Mouse (Mus musculus) adrenal gland, adult 18-20 months (tissue): Measurements from ENCODE around the gene R3hdm1. TPM values are rescaled to one million over a fixed set of nuclear protein-coding genes. Genes with fewer than 3 reads are reported as not detected.
A peak's percentile ranks its signal among the peaks of the same experiment; 100 is the strongest.

Experiments used
- DNase-seq, 2 experiments: peaks; one replicate each; pipeline ENCODE4 v3.0.0; 2021 to 2022; ENCODE audit warnings: low spot score in 2 of 2
- long read RNA-seq, 2 experiments: library from polyadenylated mRNA; stranded (forward); transcript quantifications; one replicate each; pipeline ENCODE4 v2.0.0; 2021
- total RNA-seq, 2 experiments: library from RNA; stranded (reverse); gene quantifications; 1 replicate in 1 of 2; 2 replicates in 1 of 2; pipeline ENCODE4 v1.2.3; 2021

Gene R3hdm1
- total RNA-seq, result 10 to 100 TPM; 61.4 to 68.2 TPM
- long read RNA-seq, experiment 1, partial matches to known transcripts, result 6 of 11 reads
- long read RNA-seq, experiment 1, other reads (novel, unspliced or antisense), result 5 of 11 reads
- long read RNA-seq, experiment 2, full-length matches to known transcripts, result 5 of 11 reads
- long read RNA-seq, experiment 2, partial matches to known transcripts, result 2 of 11 reads
- long read RNA-seq, experiment 2, other reads (novel, unspliced or antisense), result 4 of 11 reads

DNA sequence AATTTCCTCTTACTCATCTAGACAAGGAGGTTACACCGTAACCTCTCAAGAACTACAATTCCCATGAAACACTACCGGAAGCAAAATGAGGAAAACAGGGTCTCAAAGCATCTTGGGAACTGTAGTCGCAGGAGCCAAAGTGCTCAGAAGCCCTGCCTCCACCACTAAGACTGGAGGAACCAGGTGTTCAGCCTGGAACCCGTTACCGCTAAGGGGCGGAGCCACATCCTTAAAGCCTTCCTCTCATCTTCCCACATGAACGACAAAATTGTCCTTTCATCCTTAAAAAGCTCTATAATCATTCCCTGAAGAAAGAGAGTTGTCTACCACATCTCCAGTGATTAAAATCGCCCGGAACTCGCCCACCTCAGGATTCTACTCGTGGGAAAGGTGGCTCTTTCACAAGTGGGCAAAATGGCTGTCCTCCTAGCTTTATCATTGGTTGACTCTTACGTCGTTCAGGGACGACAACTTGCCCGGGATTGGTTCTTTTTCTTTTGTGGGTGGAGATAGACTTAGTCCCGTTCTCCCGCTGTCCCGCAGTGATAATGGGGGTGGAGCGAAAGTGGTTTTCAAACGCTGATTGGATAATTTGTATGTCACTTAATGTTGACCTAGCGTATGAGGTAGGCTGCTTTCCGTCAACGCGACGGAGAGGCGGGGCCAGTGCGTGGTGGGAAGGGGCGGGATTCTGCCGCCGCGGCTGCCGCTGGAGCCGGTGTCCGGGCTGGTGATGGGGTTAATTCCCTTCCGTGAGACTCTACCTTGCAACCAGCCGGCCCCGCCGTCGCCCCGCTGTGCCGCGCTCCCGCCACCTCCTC, at the start of gene R3hdm1, which contains the start of gene Zranb3:
R3hdm1 (plus strand) TSS at position 661 of the 821 bp plus-strand sequence.
Zranb3 (minus strand) TSS at position 407 of the 821 bp plus-strand sequence.
- DNase-seq, result peak; percentile 88 to 91

DNA sequence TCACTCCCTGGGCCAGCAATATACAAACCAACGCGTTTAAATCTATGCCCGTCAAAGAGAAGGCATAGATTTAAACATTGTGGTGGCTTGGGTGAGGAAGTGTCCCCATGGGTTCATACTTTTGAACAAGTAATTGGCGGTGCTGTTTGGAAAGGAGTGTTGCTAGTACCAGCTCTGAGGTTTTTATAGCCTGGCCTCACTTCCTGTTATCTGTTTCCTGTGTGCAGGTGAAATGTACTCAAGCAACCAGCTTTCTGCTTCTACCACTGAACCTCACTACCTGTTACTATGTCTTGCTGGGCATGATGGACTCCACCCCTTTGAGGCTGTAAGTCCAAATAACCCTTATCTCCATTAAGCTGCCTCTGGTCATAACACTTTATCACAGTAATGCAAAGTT, 45.8 kb upstream of the R3hdm1 start:
- DNase-seq, result no peak

DNA sequence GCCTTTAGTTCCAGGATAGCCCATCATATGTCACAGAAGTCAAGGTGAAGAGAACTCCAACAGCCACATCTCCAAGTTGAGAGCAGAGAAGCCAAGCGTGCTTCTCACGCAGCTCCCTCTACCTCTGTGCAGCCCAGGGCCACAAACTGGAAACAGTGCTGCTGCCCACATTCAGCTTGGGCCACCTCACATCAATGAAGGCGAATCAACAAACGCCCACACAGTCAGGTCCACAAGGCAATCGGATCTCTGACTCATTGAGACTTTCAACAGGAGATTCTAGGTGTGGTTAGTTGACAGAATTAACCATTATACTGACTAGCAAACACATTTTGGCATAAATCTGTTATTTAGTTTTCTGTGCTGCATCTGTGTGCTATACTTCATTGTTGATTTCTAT, 44.5 kb upstream of the R3hdm1 start:
- no peak for DNase-seq

DNA sequence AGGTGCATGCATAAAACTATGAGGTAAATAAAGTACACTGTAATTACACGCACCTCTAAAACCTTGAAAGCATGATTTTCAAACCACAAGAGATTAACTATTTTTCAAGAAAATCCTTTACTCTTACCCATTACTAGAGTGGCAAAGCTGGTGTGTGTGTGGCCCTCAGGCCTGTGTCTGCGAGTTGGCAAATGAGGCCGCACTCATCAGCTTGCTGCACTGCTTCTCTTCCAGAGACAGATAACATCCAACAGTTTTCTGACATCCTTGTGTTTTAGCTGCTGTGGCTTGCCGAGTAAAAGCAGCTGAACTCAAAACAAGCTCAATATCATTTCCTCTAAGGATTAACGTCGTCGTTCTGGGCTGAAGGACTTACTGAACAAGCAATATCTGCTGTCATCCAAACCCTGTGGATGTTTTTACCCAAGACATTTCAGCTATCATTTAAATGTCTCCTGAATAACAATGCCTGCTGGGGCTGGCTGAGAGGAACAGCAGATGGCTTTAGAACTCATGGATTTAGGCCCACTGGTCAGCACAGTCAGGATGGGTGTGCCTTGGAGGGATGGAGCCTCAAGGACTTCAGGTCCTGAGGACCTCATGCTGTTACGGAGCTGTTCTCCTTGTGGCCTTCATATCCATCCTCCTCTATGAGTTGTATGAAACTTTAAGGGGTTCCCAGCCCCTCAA, 42.3 kb upstream of the R3hdm1 start:
- DNase-seq, result no peak

DNA sequence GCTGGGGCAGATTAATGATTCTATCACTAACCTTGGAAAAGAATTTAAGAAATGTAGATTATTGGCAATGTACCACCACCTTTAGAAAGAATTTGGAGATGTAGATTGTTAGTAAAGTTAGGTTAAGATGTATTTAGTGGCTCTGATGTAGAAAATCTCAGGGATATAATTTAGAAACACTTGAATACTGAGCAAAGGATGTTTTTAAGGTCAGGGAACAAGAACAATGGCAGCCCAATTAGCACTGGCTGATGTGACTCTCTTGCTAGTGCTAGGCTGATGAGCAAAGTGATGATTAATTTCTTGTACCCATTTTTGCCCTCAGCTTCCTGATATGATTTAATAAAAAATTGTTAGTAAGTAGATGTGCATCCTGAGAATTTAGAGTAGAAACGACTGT, 41.7 kb upstream of the R3hdm1 start:
- DNase-seq, result no peak

DNA sequence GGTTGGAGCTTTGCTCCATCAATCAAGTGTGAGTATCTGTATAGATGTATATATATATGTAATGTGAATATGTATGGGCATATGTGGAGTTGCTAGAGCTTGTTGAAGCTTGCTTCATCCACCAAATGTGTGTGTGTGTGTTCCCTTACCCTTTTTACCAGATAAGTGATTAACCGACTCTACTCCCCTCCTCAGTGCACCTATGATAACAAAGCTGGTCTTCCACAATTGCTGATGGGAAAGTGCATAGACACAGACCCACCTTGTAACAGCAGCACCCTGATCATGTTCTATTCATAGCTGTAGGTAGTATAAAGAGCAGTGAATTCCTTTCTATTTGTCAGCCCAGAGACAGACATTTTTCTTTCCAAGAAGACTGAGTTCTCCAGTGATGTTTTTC, 40.9 kb upstream of the R3hdm1 start:
- no peak for DNase-seq

DNA sequence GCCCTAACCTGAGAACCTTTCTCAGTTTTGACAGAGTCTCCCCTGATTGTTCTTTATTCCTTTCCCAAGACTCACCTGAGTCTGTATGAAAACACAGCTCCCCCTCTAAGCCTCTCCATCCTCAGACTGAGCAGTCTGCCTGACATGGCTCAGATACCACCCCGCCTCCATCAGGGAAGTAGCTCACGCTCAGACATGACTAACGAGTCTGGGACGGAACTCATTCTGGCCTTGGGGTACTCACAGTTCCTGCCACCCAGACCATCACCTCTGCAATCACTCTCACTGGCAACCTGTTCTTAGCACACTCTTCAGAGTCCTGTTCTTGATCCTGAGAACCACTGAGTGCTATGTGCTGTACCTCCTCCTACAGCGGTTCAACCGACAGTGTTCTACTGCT, 38.4 kb upstream of the R3hdm1 start:
- no peak for DNase-seq

DNA sequence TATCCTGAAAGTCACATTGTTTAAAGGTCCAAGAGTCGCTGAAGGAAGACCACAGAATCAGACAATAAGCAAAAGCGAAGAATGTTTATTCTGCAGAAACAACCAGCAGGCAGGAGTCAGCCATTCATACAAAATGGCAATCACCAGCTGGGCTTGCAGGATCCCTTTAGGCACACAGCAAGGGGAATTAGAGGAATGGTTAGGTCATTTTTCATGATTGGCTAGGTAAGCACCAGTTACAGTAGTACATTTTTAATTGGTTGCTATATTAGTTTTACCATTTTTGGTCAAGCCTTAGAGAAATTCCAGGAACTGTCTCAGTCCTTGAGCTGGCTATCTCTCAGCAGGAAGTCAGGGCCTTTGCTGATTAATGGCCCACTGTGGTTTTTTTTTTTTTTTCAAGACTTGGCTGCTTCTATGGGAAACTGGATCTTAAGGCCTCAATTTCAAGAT, 34.1 kb upstream of the R3hdm1 start:
- DNase-seq, result no peak

DNA sequence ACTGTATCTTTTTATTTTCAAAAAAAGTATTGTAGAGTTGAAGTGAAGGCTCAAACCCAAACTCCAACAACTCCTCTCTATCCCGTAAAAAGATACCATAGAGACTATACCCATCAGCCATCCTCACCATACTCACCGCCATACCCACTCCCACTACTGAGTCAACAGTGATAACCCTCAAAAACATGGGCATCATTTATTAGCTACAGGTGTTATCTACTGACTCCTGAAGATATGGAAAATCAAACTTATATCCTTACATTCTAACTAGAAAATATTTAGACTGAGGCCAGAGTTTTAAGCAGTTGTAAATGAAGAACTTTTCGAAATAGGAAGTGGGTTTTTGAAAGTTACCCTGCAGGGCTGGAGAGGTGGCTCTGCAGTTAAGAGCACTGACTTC, 33.1 kb upstream of the R3hdm1 start:
- DNase-seq, result no peak

DNA sequence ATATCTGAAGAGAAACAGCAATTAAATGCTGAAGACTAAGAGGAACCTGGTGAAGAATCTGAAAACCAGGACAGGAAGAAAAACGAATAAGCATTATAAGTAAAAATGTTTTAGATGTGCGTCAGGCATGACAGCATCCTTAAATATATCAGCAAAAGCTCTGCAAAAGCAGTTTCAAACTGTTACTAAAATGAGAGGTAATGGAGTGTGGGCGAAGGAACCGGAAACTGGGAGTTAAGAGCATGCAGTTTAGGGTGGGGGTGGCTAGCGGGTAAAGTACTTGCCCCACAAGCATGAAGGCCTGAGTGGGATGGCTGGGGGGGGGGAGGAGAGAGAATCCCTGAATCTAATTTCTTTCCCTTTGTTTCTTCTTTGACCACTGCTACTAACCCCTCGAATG, 30.1 kb upstream of the R3hdm1 start:
- no peak for DNase-seq

DNA sequence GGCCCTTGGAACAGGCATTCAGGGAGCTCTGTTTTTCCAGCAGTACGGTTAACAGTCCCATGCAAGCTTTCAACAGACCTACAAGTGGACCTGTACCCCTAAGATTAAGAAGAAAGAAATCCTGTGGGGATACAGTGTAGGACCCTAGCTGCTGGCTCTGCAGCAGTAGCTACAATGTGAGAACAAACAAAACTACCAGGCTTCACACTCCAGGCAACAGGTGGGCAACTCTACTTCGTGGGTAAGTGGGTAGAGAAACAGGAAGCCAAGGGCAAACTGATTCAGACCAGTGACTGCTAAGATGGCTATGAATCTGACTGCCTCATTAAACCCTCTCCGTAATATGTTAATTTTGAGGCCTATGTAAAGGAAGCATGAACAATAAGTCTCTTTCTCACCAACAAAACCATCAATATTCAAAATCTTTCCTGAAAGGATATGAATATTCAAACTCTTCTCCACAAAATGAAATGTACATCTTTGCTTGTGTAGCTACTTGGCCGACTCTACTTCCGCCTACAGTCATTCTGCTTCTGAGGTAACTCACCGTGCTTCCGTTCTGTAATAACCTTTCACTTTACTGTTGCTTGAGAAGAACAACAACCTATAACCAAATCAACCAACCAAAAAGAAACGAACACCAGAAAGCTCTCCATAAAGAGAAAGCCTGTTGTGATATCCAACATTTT, 26.2 kb upstream of the R3hdm1 start:
- DNase-seq, result no peak

DNA sequence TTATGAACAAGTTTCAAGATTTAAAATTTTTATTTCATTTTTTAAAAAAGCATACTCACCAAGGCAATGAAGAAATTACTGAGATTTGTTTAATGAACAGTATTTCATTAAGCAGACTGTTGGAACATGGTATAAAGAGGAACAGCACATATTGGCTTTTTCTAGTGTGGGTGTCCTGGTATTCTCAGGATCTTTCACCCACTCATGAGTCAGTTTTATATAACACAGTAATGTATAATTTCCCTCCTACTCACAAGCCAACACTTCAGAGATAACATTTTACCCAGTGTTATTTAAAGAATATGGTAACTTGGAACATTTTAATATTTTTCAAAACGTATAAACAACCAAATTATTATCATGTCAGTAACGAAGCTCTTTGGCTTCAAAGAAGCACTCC, 25.3 kb upstream of the R3hdm1 start:
- no peak for DNase-seq

DNA sequence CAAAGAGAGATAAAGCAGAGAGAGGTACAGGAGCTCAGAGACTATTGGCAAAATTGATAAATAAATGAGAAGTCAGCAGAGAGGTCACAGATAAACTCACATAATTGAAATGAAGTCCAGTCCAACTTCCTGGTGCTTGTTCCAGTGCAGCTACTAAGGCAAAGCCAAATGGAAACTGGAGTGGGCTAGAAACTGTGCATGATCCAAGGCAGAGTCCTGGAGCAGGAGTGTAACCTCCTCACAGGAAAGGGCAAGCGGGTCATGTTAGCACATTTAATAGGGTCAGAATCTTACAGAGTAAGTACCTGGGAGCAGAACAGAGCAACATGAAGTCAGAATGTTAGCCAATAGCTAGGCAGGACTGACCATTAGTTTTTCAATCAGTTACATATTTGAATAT, 24.5 kb upstream of the R3hdm1 start:
- DNase-seq, result no peak

DNA sequence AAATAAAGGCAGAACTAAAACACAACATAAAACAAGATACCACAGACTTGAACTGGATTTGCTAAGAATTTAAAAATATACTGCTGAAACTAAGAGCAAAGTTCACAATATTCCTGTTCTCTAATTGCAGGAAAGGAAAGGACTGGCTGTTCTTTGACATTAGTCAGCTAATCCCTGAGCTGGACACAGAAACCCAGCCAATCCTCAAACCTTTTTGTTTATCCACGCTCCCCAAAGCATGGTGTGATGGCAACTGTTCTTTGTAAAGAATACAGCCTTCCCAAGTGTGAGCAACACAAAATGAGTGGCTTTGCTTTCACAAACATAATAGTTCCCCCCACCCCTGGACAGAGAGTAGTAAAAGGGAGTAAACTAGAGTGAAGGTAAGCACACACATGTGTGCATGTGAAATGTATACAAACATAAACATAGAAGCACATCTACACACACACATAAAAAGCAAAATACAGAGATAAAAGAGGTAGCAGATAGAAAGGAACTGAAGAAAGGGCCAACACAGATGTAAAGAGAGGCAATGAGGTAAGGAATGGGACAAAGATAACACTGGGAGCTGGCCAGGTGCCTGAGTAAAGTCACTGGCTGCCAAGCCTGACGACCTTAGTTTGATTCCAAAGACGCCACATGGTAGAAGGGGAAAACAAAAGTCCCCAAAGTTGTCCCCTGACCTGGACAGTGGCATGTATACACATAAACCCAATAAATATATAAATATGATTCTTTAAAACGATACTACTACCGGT, 22.0 kb upstream of the R3hdm1 start:
- DNase-seq, result no peak

DNA sequence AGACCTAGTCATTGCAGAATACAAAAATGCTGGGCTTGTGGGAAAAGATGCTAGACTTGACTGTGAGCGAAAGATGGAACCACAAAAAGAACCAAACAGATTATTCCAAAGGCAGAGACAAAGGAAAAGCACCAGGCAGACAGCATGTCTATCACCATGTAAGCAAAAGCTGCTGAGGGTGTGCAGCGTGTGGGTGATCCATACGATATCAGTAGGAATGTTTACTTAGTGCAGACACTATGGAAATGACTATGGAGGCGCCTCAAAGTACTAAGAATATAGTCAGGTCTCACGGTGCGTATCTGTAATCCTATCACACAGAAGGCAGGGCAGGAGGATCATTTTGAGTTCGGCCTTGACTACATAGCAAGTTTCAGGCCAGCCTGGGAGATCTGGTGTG, 21.2 kb upstream of the R3hdm1 start:
- DNase-seq, result no peak

DNA sequence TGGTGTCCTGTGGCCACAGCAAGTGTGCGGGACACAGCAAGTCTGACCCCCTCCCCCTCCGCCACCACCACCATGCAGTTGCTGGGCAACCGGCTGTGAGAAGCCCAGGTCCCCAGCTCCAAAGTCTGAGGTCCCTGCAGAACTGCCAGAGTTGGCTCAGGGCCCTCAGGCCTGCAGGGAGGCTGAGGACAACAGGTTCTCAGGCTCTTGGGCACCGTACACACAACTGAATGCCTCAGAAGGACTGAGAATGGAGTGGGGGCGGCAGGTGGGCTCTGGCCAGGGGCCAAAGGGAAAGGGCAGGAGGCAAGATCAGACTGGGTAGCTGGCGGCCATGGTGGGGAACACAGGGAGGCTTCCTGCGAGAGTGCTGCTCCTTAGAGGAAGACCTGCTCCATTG, 20.3 kb upstream of the R3hdm1 start:
- no peak for DNase-seq

DNA sequence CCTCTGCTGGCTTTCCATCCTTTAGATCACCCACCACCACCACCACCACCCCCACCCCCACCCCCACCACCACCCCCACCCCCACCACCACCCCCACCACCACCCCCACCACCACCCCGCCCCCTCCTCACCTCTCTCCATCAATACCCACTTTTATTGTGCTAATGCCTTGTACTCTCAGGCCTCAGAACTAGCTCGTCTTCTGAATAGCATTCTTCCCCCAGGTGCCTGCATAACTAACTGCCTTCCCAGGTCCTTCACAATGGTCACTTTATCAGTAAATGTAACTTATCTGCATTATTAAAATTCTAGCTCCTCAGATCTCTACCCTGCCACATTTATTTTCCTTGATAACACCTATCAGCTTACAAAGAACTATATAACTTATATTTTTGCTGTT, 8.4 kb upstream of the R3hdm1 start:
- DNase-seq, result no peak

DNA sequence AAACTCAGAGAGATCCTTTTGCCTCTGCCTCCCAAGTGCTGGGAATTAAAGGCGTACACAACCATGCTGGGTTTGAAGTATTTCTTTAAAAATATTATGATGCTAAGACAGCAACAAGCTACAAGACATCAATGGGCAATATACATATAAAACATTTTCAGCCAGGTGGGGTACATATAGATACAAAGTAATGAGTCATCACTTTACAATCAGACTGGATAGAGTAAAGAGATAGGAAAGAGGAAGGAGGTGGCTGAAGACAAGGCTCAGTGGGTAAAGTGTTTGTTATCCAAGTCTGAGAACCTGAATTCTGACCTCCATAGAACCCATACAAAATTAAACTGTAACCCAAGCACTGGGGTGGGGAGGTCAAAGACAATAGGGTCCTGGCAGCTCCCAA, 4.8 kb upstream of the R3hdm1 start:
- DNase-seq, result no peak

DNA sequence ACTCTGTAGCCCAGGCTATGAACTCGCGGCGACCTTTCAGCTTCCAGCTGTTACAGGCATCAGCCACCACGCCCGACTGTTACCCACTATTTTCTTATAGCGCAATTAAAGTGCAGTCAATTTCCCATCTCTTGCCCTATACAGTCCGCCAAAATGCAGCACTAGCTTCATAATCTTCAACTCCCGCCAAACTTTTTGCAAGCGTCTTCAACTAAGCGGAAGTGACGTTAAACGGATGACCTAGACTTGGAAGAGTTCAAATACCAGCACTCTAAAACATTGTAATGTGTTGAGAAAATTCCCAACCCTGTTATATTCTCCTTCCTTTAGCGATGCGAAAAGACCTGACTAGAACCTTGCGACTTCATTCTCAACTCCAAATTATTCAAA, 855 bp upstream of the R3hdm1 start:
- no peak for DNase-seq

DNA sequence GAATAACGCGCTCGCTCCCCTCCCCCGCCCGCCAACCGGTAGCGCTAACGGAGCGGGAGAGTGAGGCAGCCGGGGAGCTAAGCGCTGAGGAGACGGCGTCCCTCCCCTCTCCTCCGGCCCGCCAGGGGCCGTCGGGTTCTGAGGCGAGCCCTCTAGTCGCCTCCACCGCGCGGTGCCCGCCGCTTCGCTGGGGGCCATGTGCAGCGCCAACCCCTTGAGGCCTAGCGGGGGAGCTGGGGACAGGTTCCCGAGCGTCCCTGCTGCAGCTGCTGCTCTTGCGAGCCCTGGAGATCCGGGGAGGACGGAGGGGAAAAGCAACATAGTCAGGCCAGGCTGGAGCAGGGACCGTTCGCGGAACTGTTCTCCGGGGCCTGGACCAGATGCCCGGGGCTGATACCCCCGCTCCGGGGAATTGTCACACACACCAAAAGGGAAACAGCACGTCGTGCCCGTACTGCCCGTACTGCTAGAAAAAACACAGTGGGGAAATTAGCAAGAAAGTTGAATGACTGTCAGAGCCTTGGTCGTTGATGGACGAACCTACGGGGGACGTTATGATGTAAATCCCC, 503 bp downstream of the R3hdm1 start:
- DNase-seq, result no peak
